Mouse (Mus musculus): ENCODE results near the gene Cd164l2. TPM values are rescaled to one million over a fixed set of nuclear protein-coding genes. Genes with fewer than 3 reads are reported as not detected.

Cd164l2 gene
- total RNA-seq, 1 experiment: 2.2 TPM

DNA sequence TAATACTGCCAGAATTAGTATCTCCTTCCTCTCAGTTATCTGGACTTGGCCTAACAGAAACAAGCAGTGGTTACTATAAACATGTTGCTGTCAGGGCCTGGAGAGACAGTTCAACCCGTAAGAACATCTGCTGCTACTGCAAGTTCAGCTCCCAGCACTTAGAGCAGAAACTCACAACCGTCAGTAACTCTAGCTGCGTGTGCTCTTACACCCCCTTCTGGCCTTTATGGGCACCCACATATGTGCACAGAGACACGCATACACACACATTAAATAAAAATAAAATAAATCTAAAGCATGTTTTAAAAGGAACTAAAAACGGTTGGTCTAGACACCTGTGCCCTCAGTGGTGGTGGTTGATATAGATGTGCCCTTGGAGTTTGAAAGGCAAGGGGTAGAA, 25.1 kb upstream of the Cd164l2 start:
- H3K27ac ChIP-seq (ENCODE audit: insufficient read depth, low read depth, low read length, poor library complexity, severe bottlenecking): no peak overlapping the region
- H3K36me3 ChIP-seq (ENCODE audit: control insufficient read depth, insufficient read depth, low read length, poor library complexity, severe bottlenecking): peaks cover 23% of the 10 kb centered on the region
- H3K9me3 ChIP-seq (ENCODE audit: control insufficient read depth, insufficient read depth, low read depth, low read length): no peaks in the 10 kb centered on the region
- no peak for DNase-seq (ENCODE audit: low read depth, low spot score)
- H3K4me1 ChIP-seq (ENCODE audit: control insufficient read depth in 2 of 2, insufficient read depth in 2 of 2, low read length in 2 of 2, poor library complexity in 1 of 2): peaks cover 10 to 13% of the 10 kb centered on the region in 2 experiments; a peak in 3 of 4 replicates
- TF ChIP-seq MAFK (IDR thresholded peaks at IDR 0.05; ENCODE audit: insufficient read depth, low read depth, low read length): no peak
- no peak; the same call in 1 of the 2 replicates for TF ChIP-seq ZC3H11A (IDR thresholded peaks at IDR 0.05; ENCODE audit: borderline replicate concordance, low read depth, low read length)
- no peak for TF ChIP-seq HCFC1 (IDR thresholded peaks at IDR 0.05; ENCODE audit: borderline replicate concordance, insufficient read depth, low read length)
- TF ChIP-seq ZNF384 (IDR thresholded peaks at IDR 0.05; ENCODE audit: low read depth, low read length): no peak
- no peak for TF ChIP-seq CHD2 (IDR thresholded peaks at IDR 0.05; ENCODE audit: low read depth, low read length)
- H3K4me3 ChIP-seq (ENCODE audit: insufficient read depth in 1 of 2, low read depth in 1 of 2, low read length in 2 of 2, poor library complexity in 1 of 2, severe bottlenecking in 1 of 2): no peak overlapping the region
- no peak overlapping the region for H3K9ac ChIP-seq (ENCODE audit: insufficient read depth, low read depth, low read length, poor library complexity, severe bottlenecking)
- in situ Hi-C loops (cut with MboI; ENCODE audit: low sequenced_read_pairs in 2 of 2, unreplicated experiment in 2 of 2): no loop called here

DNA sequence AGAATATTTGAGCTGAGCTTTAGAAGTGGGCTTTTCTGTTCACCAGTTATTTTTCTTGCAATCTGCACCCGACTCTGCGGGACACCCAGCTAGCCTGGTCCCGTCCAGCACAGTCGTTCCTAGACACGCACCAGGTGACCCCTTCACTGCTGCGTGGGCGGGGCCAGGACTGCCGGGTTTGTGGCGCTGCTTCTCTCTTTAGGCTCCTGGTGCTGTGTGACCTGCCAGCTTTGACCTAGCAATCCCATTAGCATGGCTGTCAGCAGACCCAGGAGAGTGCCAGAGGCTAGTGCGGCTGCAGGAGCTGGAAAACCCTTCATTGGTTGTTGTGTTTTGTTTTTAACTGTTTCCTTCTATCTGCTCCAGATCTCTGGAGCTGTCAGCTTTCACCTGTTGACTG, 22.5 kb upstream of the Cd164l2 start:
- no peak for DNase-seq (ENCODE audit: low read depth, low spot score)
- Histone ChIP-seq H3K27ac (ENCODE audit: insufficient read depth, low read depth, low read length, poor library complexity, severe bottlenecking) (no peak overlapping the region), H3K4me3 (ENCODE audit: insufficient read depth in 1 of 2, low read depth in 1 of 2, low read length in 2 of 2, poor library complexity in 1 of 2, severe bottlenecking in 1 of 2) (no peak overlapping the region), H3K9me3 (ENCODE audit: control insufficient read depth, insufficient read depth, low read depth, low read length) (no peaks in the 10 kb centered on the region), H3K36me3 (ENCODE audit: control insufficient read depth, insufficient read depth, low read length, poor library complexity, severe bottlenecking) (peaks cover 38% of the 10 kb centered on the region), H3K9ac (ENCODE audit: insufficient read depth, low read depth, low read length, poor library complexity, severe bottlenecking) (no peak overlapping the region), H3K4me1 (ENCODE audit: control insufficient read depth in 2 of 2, insufficient read depth in 2 of 2, low read length in 2 of 2, poor library complexity in 1 of 2) (peaks cover 3 to 9% of the 10 kb centered on the region in 2 experiments; a peak in 2 of 4 replicates)
- TF ChIP-seq CHD2 (IDR thresholded peaks at IDR 0.05; ENCODE audit: low read depth, low read length) (no peak), MAFK (IDR thresholded peaks at IDR 0.05; ENCODE audit: insufficient read depth, low read depth, low read length) (no peak), HCFC1 (IDR thresholded peaks at IDR 0.05; ENCODE audit: borderline replicate concordance, insufficient read depth, low read length) (no peak), ZNF384 (IDR thresholded peaks at IDR 0.05; ENCODE audit: low read depth, low read length) (no peak), ZC3H11A (IDR thresholded peaks at IDR 0.05; ENCODE audit: borderline replicate concordance, low read depth, low read length) (no peak)
- in situ Hi-C loops (cut with MboI; ENCODE audit: low sequenced_read_pairs in 2 of 2, unreplicated experiment in 2 of 2): no loop called here

DNA sequence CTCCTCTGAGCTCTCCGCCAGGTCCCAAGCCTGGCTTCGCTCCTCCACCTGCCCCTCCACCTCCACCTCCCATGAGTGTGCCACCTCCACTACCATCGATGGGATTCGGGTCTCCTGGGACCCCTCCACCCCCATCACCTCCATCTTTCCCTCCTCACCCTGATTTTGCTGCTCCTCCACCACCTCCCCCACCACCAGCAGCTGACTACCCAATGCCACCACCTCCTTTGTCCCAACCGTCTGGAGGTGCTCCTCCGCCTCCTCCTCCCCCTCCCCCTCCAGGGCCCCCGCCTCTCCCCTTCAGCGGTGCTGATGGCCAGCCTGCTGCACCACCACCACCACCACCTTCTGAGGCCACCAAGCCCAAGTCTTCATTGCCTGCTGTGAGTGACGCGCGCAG, 17.4 kb upstream of the Cd164l2 start:
- Histone ChIP-seq H3K4me3 (ENCODE audit: insufficient read depth in 1 of 2, low read depth in 1 of 2, low read length in 2 of 2, poor library complexity in 1 of 2, severe bottlenecking in 1 of 2) (no peak overlapping the region), H3K36me3 (ENCODE audit: control insufficient read depth, insufficient read depth, low read length, poor library complexity, severe bottlenecking) (peaks cover 40% of the 10 kb centered on the region), H3K9ac (ENCODE audit: insufficient read depth, low read depth, low read length, poor library complexity, severe bottlenecking) (no peak overlapping the region), H3K9me3 (ENCODE audit: control insufficient read depth, insufficient read depth, low read depth, low read length) (no peaks in the 10 kb centered on the region), H3K4me1 (ENCODE audit: control insufficient read depth in 2 of 2, insufficient read depth in 2 of 2, low read length in 2 of 2, poor library complexity in 1 of 2) (peaks cover 9 to 28% of the 10 kb centered on the region in 2 experiments), H3K27ac (ENCODE audit: insufficient read depth, low read depth, low read length, poor library complexity, severe bottlenecking) (no peak overlapping the region)
- DNase-seq (ENCODE audit: low read depth, low spot score): no peak
- in situ Hi-C loops (cut with MboI; ENCODE audit: low sequenced_read_pairs in 2 of 2, unreplicated experiment in 2 of 2): no loop called here
- TF ChIP-seq CHD2 (IDR thresholded peaks at IDR 0.05; ENCODE audit: low read depth, low read length) (no peak), ZC3H11A (IDR thresholded peaks at IDR 0.05; ENCODE audit: borderline replicate concordance, low read depth, low read length) (no peak), MAFK (IDR thresholded peaks at IDR 0.05; ENCODE audit: insufficient read depth, low read depth, low read length) (no peak)

DNA sequence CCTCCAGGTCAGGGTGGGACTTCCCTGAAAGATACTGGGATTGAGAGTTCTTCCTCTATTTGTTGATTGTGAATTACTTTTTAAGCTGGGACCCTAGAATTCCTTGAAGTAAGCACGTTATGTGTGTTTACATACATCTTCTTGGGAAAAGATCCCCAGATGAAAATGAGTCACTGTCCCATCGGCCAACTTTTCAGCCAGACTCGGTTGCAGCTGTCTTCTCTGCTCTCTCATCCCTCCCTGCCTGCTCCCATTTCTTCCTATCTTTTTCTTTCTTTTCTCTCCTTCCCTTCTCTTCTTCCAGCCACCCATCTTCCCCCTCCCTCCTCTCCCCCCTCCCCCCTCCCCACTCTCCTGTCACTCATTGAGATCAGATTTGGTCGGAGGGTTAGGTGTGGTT, 16.9 kb upstream of the Cd164l2 start:
- in situ Hi-C loops (cut with MboI; ENCODE audit: low sequenced_read_pairs in 2 of 2, unreplicated experiment in 2 of 2): no loop called here
- Histone ChIP-seq H3K9me3 (ENCODE audit: control insufficient read depth, insufficient read depth, low read depth, low read length) (no peaks in the 10 kb centered on the region), H3K9ac (ENCODE audit: insufficient read depth, low read depth, low read length, poor library complexity, severe bottlenecking) (no peak overlapping the region), H3K27ac (ENCODE audit: insufficient read depth, low read depth, low read length, poor library complexity, severe bottlenecking) (no peak overlapping the region), H3K4me1 (ENCODE audit: control insufficient read depth in 2 of 2, insufficient read depth in 2 of 2, low read length in 2 of 2, poor library complexity in 1 of 2) (peaks cover 9 to 31% of the 10 kb centered on the region in 2 experiments), H3K4me3 (ENCODE audit: insufficient read depth in 1 of 2, low read depth in 1 of 2, low read length in 2 of 2, poor library complexity in 1 of 2, severe bottlenecking in 1 of 2) (no peak overlapping the region), H3K36me3 (ENCODE audit: control insufficient read depth, insufficient read depth, low read length, poor library complexity, severe bottlenecking) (peaks cover 40% of the 10 kb centered on the region)
- no peak for DNase-seq (ENCODE audit: low read depth, low spot score)
- no peak for TF ChIP-seq ZNF384 (IDR thresholded peaks at IDR 0.05; ENCODE audit: low read depth, low read length)
- no peak for TF ChIP-seq MAFK (IDR thresholded peaks at IDR 0.05; ENCODE audit: insufficient read depth, low read depth, low read length)
- no peak for TF ChIP-seq ZC3H11A (IDR thresholded peaks at IDR 0.05; ENCODE audit: borderline replicate concordance, low read depth, low read length)
- no peak for TF ChIP-seq CHD2 (IDR thresholded peaks at IDR 0.05; ENCODE audit: low read depth, low read length)

DNA sequence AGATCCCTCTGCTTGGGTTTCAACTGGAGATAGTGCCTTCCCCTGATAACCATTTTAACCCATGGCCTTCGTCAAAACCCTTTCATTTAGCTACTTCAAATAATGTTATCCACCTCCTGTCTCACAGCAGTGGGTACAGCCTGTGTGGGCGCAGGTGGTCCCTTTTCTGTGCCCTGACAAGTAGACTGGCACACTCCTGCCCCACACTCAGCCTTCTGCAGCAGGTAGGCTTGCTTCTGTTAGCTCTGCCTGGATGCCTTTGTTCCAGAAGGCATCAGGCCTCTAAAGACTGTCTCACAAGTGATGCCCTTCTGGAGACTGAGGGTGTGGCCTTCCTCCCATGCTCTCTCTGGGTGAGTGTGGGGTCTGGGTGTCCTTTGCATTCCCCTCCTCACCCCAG, 15.8 kb upstream of the Cd164l2 start:
- no peaks in the 10 kb centered on the region for H3K9me3 ChIP-seq (ENCODE audit: control insufficient read depth, insufficient read depth, low read depth, low read length)
- H3K4me3 ChIP-seq (ENCODE audit: insufficient read depth in 1 of 2, low read depth in 1 of 2, low read length in 2 of 2, poor library complexity in 1 of 2, severe bottlenecking in 1 of 2): no peak overlapping the region
- TF ChIP-seq MAFK (IDR thresholded peaks at IDR 0.05; ENCODE audit: insufficient read depth, low read depth, low read length): no peak
- no peak for TF ChIP-seq CHD2 (IDR thresholded peaks at IDR 0.05; ENCODE audit: low read depth, low read length)
- no peak for TF ChIP-seq ZNF384 (IDR thresholded peaks at IDR 0.05; ENCODE audit: low read depth, low read length)
- no peak for TF ChIP-seq HCFC1 (IDR thresholded peaks at IDR 0.05; ENCODE audit: borderline replicate concordance, insufficient read depth, low read length)
- no peak for TF ChIP-seq ZC3H11A (IDR thresholded peaks at IDR 0.05; ENCODE audit: borderline replicate concordance, low read depth, low read length)
- peaks cover 36% of the 10 kb centered on the region for H3K36me3 ChIP-seq (ENCODE audit: control insufficient read depth, insufficient read depth, low read length, poor library complexity, severe bottlenecking)
- no peak for DNase-seq (ENCODE audit: low read depth, low spot score)
- H3K4me1 ChIP-seq (ENCODE audit: control insufficient read depth in 2 of 2, insufficient read depth in 2 of 2, low read length in 2 of 2, poor library complexity in 1 of 2): peaks cover 9 to 40% of the 10 kb centered on the region in 2 experiments
- no peak overlapping the region for H3K9ac ChIP-seq (ENCODE audit: insufficient read depth, low read depth, low read length, poor library complexity, severe bottlenecking)
- in situ Hi-C loops (cut with MboI; ENCODE audit: low sequenced_read_pairs in 2 of 2, unreplicated experiment in 2 of 2): no loop called here
- H3K27ac ChIP-seq (ENCODE audit: insufficient read depth, low read depth, low read length, poor library complexity, severe bottlenecking): no peak overlapping the region
